Mouse (Mus musculus) fat pad, adult 2 months (tissue): ENCODE data around the gene Ccl28.
"Not testable (repeated sequence)": the region's sequence is repeated elsewhere in the genome, so short reads cannot be mapped to it uniquely, and the experiment has no call there.

Experiments
- DNase-seq: peaks from one replicate; pipeline ENCODE4 v3.0.0-alpha.2; 2011; ENCODE audit warnings: low read depth, low spot score; ENCODE audit errors: extremely low read depth

Ccl28 gene

DNA sequence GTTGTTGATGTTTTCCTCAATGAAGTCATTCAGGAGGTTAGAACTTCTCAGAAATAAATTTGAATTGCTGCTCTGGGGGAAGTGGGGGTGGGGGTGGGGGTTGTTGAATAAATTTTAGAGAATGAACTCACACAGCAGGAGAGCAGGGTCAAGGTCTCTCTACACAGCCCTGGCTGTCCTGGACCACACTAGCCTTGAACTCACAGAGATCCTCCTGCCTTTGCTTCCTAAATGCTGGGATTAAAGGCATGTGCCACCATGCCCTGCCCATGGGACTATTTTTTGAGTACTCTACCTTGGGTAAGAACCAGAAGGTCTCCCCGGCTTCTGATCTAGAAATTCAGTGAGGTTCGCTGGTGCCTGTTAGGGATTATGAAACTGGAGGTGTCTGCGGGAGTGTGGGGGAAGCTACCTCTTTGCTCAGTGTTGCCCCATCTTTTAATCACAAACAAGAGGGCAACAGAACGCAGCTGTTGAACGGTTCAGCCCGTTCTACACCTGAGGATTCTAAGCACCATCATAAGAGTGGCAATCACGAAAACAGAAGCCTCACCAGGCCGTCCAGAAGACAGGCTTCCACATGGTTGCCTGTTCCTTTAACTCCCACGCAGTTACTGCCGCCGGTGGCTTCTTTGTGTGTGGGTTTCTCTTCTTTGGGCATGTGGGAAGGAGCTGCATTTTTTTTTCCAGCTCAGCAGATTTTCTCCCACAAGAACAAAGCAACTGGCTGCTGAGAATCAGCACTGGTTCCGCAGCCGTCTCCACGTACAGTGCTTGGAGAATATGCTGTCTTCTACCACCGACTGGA, 25.5 kb downstream of the Ccl28 start:
- no peak for DNase-seq

DNA sequence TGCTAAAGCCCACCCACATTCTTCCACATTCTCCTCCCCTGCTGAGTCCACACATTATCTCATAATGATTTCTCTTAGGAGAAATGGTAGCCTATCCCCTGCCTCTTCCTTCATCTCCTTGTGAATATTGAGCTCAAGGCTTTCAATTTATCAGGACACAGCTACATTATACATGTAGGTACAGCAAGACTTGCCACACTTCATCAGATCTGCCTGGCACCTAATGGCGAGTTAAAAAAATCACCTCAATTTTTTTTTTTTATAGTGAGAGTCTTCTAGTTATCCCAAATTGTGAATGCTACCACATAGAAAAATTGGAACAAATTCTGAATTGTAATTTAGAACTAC, 26.1 kb downstream of the Ccl28 start:
- DNase-seq, result no peak

GRCm38 (mm10) chr13:119654734-119655133, 31.1 kb downstream of the Ccl28 start:
- DNase-seq, result no peak

GRCm38 (mm10) chr13:119656246-119656645, 32.6 kb downstream of the Ccl28 start:
- peak; percentile 84 for DNase-seq

GRCm38 (mm10) chr13:119656846-119657416, 33.3 kb downstream of the Ccl28 start:
- peak; percentile 99 for DNase-seq

GRCm38 (mm10) chr13:119661420-119661819, 37.8 kb downstream of the Ccl28 start:
- not testable (repeated sequence) for DNase-seq

DNA sequence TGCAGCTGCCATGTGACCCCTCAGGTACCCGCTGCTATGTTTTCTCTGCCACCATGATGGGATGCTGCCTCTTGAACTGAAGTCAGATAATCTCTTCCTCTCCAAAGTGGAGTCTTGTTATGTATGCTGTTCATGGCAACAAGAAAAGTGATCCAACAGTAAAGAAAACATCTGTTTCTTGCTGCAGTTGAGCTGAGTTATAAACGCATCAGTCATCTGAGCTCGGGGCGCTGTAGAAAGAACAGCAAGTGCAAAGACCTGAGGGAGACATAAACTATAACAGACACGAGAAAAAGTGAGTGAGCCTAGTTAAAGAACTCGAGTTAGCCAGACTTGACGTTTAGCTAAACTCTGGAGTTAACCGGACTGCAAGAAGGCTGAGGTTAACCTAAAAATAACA, 55.2 kb downstream of the Ccl28 start:
- no peak for DNase-seq

DNA sequence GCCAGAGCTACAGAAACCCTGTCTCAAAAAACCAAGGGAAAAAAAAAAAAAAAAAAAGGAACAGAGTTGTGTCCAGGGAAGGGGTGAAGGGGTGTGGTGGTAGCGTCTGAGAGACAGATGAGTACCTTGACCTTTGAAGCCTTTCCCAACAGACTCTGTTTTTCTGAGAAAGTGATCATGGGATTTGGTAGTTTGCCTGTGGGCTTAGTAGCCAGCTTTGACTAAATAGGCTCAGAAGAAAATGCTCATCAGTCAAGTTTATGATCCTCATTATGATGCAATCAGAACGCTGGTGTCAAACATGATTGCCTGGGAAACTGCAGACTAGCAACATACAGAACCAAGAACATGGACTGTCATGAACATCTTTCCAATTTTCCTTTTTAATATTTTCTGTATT, 56.1 kb downstream of the Ccl28 start:
- peak; percentile 97 for DNase-seq

DNA sequence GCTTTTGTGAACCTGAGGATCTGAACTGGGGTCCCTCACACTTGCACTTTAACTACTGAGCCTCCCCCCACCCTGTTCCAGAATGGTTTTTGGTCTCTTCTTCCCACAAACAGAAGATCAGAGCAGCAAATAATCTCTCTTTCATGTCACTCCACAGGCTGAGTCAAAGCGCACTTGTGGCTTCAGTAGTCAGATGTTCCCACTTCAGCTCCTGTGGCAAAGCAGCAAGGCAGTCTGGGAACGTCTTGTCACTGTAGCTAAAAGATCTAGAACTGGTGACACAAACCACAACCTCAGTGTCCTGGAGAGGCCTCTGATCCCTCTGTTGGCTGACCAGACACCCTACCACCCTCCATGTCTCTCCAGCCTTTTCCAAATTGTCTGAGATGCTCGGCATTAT, 57.5 kb downstream of the Ccl28 start:
- no peak for DNase-seq

DNA sequence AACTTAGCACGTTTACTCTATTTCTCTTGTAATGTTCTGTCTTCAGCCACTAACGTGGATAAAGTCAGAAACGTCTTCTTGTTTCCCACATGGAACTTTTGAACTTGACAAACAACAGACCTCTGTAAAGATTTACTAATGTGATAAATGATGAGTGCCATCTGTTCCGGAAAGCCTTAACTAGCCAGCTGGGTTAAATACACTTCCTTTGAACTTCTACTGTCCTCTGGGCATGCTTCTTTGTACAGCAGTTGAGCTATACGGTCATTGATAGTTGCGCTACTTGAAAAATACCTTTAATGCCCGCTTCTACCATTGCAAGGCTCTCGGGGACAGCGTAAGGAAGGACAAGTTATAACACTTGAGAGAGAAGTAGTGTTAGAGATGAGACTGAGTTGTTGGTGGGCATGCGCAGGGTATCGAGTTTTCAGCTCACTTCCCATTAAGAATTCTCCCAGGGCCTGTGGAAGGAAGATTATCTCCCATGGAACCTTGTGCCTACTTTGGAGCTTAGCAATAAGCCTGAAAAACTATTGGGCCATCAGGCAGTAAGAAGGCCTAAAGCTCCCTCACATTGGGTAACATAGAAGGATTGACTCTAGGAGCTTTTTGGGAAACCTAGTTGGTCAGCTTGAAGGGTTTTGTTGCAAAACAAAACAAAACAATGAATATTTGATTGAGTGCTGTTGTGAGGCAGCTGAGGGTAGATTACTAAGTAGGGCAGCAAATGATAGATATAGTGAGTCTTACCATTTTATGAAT, 61.0 kb downstream of the Ccl28 start:
- DNase-seq, result peak; percentile 77

- DNase-seq, result no peak
Observed at GRCm38 (mm10) chr13:119689709-119690038, 66.1 kb downstream of the Ccl28 start.

DNA sequence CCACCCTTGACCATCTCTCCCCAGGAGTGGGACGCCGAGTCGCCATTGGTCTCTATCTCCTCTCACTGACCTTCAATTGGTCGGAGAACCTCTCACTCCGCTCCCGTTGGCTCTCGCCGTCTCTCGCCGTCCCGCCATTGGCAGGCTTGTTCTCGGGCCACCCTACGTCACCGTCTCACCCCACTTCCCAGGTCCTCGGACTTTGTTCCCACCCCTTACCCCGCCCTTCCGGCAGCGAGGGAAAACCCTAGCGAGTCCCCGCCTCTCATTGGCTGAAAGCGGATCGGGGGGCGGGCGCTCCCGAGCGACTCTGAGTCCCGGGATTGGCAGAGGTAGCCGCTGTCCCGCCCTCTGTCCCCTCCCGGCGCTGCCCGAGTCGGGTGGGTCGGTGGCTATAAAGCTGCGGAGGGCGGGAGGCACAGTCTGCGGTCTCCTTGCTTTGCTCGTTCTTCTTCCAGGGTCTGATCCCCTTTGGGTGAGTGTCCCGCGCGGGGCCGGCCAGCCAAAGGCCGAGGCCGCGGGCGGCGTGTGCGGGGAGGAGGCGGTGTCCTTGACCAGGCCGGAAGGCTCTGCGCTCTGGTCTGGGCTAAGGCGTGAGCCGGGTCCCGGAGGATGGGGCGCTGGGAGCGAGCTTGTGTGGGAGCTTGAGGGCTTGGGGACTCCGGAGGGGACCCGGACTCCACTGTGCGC, 66.6 kb downstream of the Ccl28 start, which contains the start of gene Hmgcs1:
TSS of gene Hmgcs1 (plus strand) at position 341 of the 690 bp plus-strand sequence.
- peak; percentile 85 for DNase-seq

- no peak for DNase-seq
Observed at GRCm38 (mm10) chr13:119690876-119691620, 67.4 kb downstream of the Ccl28 start.

DNA sequence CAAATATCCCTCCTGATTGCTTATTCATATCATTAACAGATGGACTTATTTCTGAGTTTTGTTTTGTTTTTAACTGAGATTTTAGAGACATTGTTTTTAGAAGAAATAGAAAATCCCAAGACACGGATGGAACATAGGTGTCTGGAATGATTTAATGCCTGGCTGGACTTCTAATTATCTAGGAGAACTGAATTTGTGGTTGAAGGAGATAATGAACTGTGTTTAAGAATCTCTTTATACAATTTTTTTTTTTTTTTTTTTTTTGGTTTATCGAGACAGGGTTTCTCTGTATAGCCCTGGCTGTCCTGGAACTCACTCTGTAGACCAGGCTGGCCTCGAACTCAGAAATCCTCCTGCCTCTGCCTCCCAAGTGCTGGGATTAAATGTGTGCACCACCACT, 68.3 kb downstream of the Ccl28 start:
- DNase-seq, result not testable (repeated sequence)

- no peak for DNase-seq
Observed at GRCm38 (mm10) chr13:119695676-119696075, 72.1 kb downstream of the Ccl28 start.

GRCm38 (mm10) chr13:119696496-119696895, 72.9 kb downstream of the Ccl28 start:
- no peak for DNase-seq

- DNase-seq, result no peak
Observed at GRCm38 (mm10) chr13:119698436-119698835, 74.8 kb downstream of the Ccl28 start.
